Mouse (Mus musculus) brain, embryonic 18.5 days (tissue): ENCODE measurements around the gene Ylpm1.

ENCODE experiments used
- DNase-seq: peaks from one replicate; pipeline ENCODE4 v3.0.0-alpha.2; 2012; ENCODE audit warnings: low read depth, low spot score

Ylpm1 gene

GRCm38 (mm10) chr12:84996083-84996496 lies at the start of gene Ylpm1:
TSS of gene Ylpm1 (plus strand) at chr12:84996321.
- DNase-seq, result peak; percentile 95

- no peak for DNase-seq
Measured at GRCm38 (mm10) chr12:84947894-84948583, 48.1 kb upstream of the Ylpm1 start.

GRCm38 (mm10) chr12:84948584-84949285 lies 47.4 kb upstream of the Ylpm1 start:
- no peak for DNase-seq

GRCm38 (mm10) chr12:84950763-84951162 lies 45.4 kb upstream of the Ylpm1 start:
- DNase-seq, result no peak

- no peak for DNase-seq
Measured at GRCm38 (mm10) chr12:84951531-84951930, 44.6 kb upstream of the Ylpm1 start.

- DNase-seq, result no peak
Measured at GRCm38 (mm10) chr12:84952351-84952750, 43.8 kb upstream of the Ylpm1 start.

GRCm38 (mm10) chr12:84956317-84956716 lies 39.8 kb upstream of the Ylpm1 start:
- no peak for DNase-seq

- no peak for DNase-seq
Measured at GRCm38 (mm10) chr12:84958794-84959356, 37.2 kb upstream of the Ylpm1 start.

- no peak for DNase-seq
Measured at GRCm38 (mm10) chr12:84962606-84963005, 33.5 kb upstream of the Ylpm1 start.

- DNase-seq, result no peak
Measured at GRCm38 (mm10) chr12:84968831-84969655, 27.1 kb upstream of the Ylpm1 start.

- no peak for DNase-seq
Measured at GRCm38 (mm10) chr12:84969656-84970427, 26.3 kb upstream of the Ylpm1 start.

GRCm38 (mm10) chr12:84970428-84971096 lies 25.6 kb upstream of the Ylpm1 start, which contains the start of the genes Fcf1 and Arel1:
TSS of gene Fcf1 (plus strand) at chr12:84970897.
TSS of gene Arel1 (minus strand) at chr12:84970900.
- peak; percentile 85 for DNase-seq

- no peak for DNase-seq
Measured at GRCm38 (mm10) chr12:84979264-84979862, 16.8 kb upstream of the Ylpm1 start.

GRCm38 (mm10) chr12:84989456-84989855 lies 6.7 kb upstream of the Ylpm1 start:
- no peak for DNase-seq

- no peak for DNase-seq
Measured at GRCm38 (mm10) chr12:84995112-84995761, 884 bp upstream of the Ylpm1 start.

- peak; percentile 14 for DNase-seq
Measured at GRCm38 (mm10) chr12:84996501-84997398, 629 bp downstream of the Ylpm1 start.

- DNase-seq, result no peak
Measured at GRCm38 (mm10) chr12:84999053-84999452, 2.9 kb downstream of the Ylpm1 start.

GRCm38 (mm10) chr12:85006206-85006605 lies 10.1 kb downstream of the Ylpm1 start:
- no peak for DNase-seq
